Mouse (Mus musculus) cortical plate, adult 2 months (tissue): ENCODE results near the gene Tmx2.

Experiments used
- CTCF ChIP-seq: fragments of 200-500 bp; IDR thresholded peaks from 2 replicates; pipeline ENCODE4 v1.5.1; 2011; ENCODE audit warnings: mild to moderate bottlenecking, control low read depth, low read length; ENCODE audit not compliant: insufficient read depth; ENCODE audit errors: extremely low read depth
- POLR2A ChIP-seq: fragments of 200-500 bp; IDR thresholded peaks from 2 replicates; pipeline ENCODE4 v1.6.1; 2011; ENCODE audit warnings: mild to moderate bottlenecking, low read length, control low read depth; ENCODE audit not compliant: insufficient read depth; ENCODE audit errors: extremely low read depth

GRCm38 (mm10) chr2:84720718-84721117 is 41.8 kb upstream of the Tmx2 start:
- TF ChIP-seq CTCF: no peak
- no peak for TF ChIP-seq POLR2A
